Mouse (Mus musculus): ENCODE data around the gene Slc25a31. TPM values are rescaled to one million over a fixed set of nuclear protein-coding genes. Genes with fewer than 3 reads are reported as not detected.

Slc25a31 gene
- not detected for polyA plus RNA-seq (2017; shearing (Covaris generic))

DNA sequence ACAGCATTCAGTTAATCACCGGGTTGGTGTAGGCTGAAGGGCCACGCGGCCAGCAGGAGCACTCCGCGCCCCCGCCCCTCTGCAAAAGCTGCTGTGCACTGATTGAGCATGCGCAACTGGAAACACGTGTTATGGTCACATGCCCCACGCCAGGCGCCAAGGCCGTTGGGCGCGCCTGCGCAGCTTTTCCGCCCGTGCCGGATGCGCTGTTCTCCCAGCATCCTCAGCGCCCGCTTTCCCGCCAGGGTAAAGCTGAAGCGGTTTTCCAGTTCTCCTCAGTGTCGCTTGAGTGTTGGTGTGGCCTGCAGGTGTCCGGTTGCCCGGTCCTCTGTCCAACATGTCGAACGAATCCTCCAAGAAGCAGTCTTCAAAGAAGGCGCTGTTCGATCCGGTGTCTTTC, at the start of gene Slc25a31:
Gene Slc25a31 (plus strand): TSS at position 201 of the 400 bp plus-strand sequence.

DNA sequence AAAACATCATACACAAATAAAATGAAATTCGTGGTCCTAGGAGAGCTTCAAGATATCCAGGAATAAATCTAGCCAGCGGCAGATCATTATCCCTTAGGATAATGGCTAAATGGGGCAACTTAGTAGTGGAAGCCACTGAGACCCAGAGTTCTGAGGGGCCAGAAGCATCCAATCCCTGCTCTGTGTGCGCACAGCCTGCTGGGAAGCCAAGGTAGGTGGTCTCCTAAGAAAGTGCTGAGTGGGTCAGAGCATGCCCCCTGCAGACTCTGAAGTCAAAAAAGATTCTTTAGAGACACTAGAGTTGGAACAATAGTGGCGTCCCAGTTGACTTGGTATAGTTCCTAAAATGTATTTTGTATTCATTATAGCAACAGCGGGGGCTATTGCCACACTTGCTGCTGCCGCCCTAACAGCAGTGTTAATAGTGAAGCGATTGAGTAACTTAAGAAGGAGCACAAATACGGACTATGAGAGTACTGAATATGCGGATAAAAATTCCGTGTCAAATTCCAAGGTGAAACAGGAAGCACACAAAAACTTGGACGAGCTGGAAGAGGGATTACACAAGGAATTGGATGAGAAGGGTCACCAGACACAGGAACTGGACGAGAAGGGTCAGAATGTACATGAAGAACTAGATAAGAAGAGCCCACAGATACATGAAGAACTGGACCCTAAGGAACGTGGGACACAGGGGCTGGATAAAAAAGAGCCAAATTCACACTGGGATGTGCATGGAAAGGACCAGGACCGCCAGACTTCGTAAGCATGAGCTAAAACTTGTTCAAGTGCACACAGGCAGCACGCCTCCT, 35.6 kb downstream of the Slc25a31 start, which contains the start of gene Hspa4l:
Gene Hspa4l (plus strand): TSS at position 472 of the 812 bp plus-strand sequence.

Other genes with a start within 250 kb of the Slc25a31 start
- gene Intu, start 177.6 kb upstream of the Slc25a31 start, polyA plus RNA-seq (2017; shearing (Covaris generic)), result 1.4 TPM
- 34.9 TPM for gene Hspa4l, start 35.6 kb downstream of the Slc25a31 start, polyA plus RNA-seq (2017; shearing (Covaris generic))
- gene Plk4, start 91.2 kb downstream of the Slc25a31 start, polyA plus RNA-seq (2017; shearing (Covaris generic)), result 13.8 TPM
- gene Mfsd8, start 138.0 kb downstream of the Slc25a31 start, polyA plus RNA-seq (2017; shearing (Covaris generic)), result 12.9 TPM
- gene Abhd18, start 138.1 kb downstream of the Slc25a31 start, polyA plus RNA-seq (2017; shearing (Covaris generic)), result 14.4 TPM
- gene 1700034I23Rik, start 193.7 kb downstream of the Slc25a31 start, polyA plus RNA-seq (2017; shearing (Covaris generic)), result 0.44 TPM
- gene Larp1b, start 241.0 kb downstream of the Slc25a31 start, polyA plus RNA-seq (2017; shearing (Covaris generic)), result 25.8 TPM